Mouse (Mus musculus) right cerebral cortex, adult 18-20 months (tissue): Measurements from ENCODE around the gene Tmem151b.

Experiments used
- DNase-seq: peaks from one replicate; pipeline ENCODE4 v3.0.0; 2022; ENCODE audit warnings: mixed read lengths

Tmem151b gene

GRCm38 (mm10) chr17:45502324-45502723 lies 47.2 kb downstream of the Tmem151b start:
- no peak for DNase-seq

DNA sequence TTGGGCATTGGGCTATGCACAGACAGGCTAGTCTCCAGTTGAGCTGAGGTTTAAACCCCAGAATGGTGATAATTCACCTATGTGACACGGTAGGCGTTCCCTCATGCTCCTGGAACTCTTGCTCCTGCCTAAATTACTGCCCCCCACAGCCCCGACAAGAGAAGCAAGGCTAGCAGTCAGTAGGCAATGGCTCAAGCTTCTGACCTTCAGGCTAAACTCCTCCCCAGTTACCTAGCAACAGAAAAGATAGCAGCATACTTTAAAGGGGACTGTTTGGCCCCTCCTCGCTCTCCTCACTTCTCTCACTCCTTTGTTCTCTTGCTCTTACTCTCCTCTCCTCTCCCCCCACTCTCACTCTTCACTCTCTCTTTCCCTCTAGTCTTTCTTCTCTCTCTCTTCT lies 48.5 kb downstream of the Tmem151b start:
- DNase-seq = no peak

DNA sequence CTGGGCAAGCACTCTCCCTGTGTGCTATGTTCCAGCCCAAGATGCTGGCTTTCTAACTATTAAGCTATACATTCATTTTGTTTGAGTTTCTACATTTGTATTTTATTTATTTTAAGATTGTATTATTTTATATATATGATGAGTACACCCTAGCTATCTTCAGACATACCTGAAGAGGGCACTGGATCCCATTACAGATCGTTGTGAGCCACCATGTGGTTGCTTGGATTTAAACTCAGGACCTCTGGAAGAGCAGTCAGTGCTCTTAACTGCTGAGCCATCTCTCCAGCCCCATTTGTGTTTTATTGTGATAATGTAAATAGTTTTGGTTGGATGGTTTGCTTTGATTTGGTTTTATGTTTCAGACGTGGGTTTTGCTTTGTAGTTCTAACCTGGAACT lies 50.0 kb downstream of the Tmem151b start:
- no peak for DNase-seq

GRCm38 (mm10) chr17:45498397-45498796 lies 51.1 kb downstream of the Tmem151b start:
- DNase-seq = no peak

GRCm38 (mm10) chr17:45495398-45495797 lies 54.1 kb downstream of the Tmem151b start:
- no peak for DNase-seq
